Mouse (Mus musculus): Measurements from ENCODE around the gene Gm3072. TPM values are rescaled to one million over a fixed set of nuclear protein-coding genes. Genes with fewer than 3 reads are reported as not detected.
"Not testable (repeated sequence)": the region's sequence is repeated elsewhere in the genome, so short reads cannot be mapped to it uniquely, and the experiment has no call there.

The Gm3072 gene
- polyA plus RNA-seq (2016; fragmentation: Nextera tagmentation; extraction: Ambion mirVana): not detected in 2 replicates

DNA sequence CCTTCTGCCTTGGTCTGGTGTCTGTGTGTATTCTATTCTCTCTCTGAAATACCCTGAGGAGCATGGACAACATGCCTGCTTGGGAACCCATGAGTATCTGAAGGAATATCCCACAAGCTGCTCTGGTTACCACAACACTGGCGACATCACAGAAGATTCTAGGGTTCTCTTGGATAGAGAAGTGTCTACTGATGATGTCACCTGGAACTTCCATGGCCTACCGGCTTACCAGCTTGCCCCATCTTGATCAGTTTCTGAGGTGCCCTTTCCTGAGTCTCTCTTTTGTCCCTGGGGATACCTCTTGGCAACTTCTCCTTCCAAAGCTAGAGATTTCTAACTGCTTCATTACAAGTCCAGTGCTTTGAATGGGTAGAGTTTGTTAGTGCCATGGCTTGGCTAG, at the start of gene Gm3072:
Gene Gm3072, minus strand, starts transcription at position 101 of the 400 bp plus-strand sequence.
- not testable (repeated sequence) for H3K27ac ChIP-seq; DNase-seq (ENCODE audit: low spot score); H3K4me3 ChIP-seq; H3K4me1 ChIP-seq; H3K9me3 ChIP-seq (replicated peaks); H3K36me3 ChIP-seq; H3K27me3 ChIP-seq (ENCODE audit: low read depth, poor library complexity, severe bottlenecking)
- whole genome bisulfite sequencing: 88% methylated on average over 1 of the region's 2 CpGs

DNA sequence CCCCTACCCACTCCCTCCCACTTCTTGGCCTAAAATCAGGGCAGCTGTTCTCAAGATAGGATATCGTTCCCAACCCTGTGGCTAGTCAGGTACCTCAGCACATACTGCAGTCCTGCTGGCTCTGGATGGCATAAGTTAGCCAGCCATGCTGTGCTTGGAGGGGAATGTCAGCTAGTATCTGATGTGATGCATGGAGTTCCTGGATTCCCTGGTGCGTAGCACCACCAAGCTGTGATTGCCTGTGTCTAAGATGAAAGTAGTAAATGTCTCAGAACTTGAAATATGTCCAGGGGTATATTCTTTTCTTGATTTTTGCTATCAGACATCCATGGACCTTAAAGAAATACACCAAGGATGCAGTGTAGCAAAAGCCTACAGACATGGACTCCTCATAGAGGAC, 23.8 kb upstream of the Gm3072 start:
- 87% methylated on average over 2 of the region's 2 CpGs for WGBS
- not testable (repeated sequence) for H3K27me3 ChIP-seq (ENCODE audit: low read depth, poor library complexity, severe bottlenecking); H3K4me1 ChIP-seq; H3K27ac ChIP-seq; H3K36me3 ChIP-seq; DNase-seq (ENCODE audit: low spot score); H3K4me3 ChIP-seq; H3K9me3 ChIP-seq (replicated peaks)

DNA sequence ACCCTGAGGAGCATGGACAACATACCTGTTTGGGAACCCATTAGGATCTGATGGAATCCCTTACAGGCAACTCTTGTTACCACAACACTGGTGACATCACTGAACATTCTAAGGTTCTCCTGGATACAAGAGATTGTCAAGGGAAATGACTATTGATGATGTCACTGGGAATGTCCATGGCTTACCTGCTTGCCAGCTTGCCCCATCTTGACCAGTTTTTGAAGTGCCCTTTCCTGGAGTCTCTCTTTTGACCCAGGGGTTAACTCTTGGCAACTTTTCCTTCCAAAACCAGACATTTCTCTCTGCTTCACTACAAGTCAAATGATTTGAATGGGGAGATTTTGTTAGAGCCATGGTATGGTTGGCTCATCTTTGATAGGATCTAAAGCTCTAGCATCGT, 22.0 kb upstream of the Gm3072 start, which contains the start of gene Gm3676:
Gene Gm3676, minus strand, starts transcription at position 101 of the 400 bp plus-strand sequence.
- not testable (repeated sequence) for H3K27me3 ChIP-seq (ENCODE audit: low read depth, poor library complexity, severe bottlenecking); H3K36me3 ChIP-seq; H3K9me3 ChIP-seq (replicated peaks); H3K27ac ChIP-seq; H3K4me3 ChIP-seq; H3K4me1 ChIP-seq; DNase-seq (ENCODE audit: low spot score)
- no CpG with 5 or more reads among the region's 1 CpGs for WGBS

DNA sequence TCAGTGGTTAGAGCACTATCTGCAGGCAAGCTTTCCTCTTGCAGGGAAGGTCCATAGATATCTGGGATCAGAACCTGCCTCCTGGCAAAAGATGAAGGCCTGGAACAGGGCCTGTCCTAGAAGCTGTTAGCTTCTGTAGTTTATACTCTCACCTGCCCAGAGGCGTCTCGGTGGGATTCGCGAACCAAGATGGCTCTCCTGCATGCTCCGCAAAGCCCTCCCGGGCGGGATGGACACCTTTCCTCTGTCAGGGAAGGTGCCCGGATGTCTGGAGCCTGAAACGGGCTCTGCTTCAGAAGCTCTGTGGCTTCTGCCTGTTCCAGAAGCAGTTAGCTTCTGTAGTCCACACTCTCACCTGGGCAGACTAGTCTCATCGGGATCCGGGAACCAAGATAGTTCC, 5.7 kb upstream of the Gm3072 start:
- DNase-seq (ENCODE audit: low spot score); H3K9me3 ChIP-seq (replicated peaks); H3K36me3 ChIP-seq; H3K27ac ChIP-seq; H3K4me3 ChIP-seq; H3K4me1 ChIP-seq; H3K27me3 ChIP-seq (ENCODE audit: low read depth, poor library complexity, severe bottlenecking): not testable (repeated sequence)
- WGBS: 97% methylated on average over 10 of the region's 11 CpGs

DNA sequence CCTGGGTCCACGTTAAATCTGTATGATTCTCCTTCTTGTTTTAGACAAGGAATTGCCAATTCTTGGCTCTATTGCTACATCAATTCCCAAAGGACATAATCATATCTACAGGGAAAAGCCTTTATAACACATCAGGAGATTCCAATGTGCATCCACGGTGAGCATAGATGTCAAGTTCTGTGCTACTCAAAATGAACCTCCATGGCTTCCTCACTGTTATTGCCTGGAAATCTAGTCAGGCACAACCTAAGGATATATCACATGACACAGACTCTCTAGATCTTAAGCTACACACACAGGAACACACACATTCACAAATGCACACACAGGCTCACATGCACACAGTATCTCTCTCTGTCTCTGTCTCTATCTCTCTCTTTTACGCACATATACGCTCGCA, 1.9 kb downstream of the Gm3072 start:
- not testable (repeated sequence) for DNase-seq (ENCODE audit: low spot score); H3K27ac ChIP-seq; H3K4me3 ChIP-seq; H3K4me1 ChIP-seq; H3K9me3 ChIP-seq (replicated peaks); H3K27me3 ChIP-seq (ENCODE audit: low read depth, poor library complexity, severe bottlenecking); H3K36me3 ChIP-seq
- 98% methylated on average over 5 of the region's 5 CpGs for WGBS

DNA sequence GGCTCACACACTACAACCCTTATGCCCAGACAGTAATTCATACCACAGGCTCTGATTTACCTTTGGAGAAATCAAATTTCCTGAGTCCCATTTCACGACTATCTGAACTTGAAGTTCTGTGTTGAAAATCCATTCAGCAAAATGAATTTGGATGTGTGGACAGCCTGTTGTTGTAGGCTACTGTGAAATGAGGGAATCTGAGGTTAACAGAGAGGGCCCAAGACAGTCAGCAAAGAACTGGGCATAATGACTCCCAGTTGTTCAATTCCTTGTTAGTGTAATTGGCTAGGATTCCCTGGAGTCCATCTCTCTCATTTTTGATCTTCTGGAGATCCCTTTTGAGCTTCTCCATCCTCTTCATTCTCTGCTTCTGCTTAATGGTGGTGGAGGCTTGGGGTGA, 13.7 kb downstream of the Gm3072 start:
- not testable (repeated sequence) for H3K27me3 ChIP-seq (ENCODE audit: low read depth, poor library complexity, severe bottlenecking); H3K27ac ChIP-seq; H3K36me3 ChIP-seq; H3K9me3 ChIP-seq (replicated peaks); H3K4me1 ChIP-seq; DNase-seq (ENCODE audit: low spot score); H3K4me3 ChIP-seq
- 94% methylated on average over 1 of the region's 1 CpGs for WGBS

DNA sequence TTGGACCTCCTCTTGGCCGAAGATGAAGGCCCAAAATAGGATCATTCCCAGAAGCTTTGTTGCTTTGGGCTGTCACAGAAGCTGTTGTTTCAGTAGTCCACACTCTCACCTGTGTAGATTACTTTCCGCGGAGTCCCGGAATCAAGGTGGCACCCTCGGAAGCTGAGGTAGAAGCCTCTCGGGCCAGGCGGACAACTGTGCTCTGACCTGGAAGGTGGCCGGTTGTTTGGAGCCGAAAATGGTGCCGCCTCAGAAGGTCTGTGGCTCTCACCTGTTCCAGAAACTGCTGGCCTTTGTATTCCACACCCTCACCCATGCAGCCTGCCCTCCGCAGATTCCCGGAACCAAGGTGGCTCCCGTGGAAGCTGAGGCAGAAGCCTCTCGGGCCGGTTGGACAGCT, 23.5 kb downstream of the Gm3072 start:
- not testable (repeated sequence) for H3K36me3 ChIP-seq; H3K4me1 ChIP-seq; H3K4me3 ChIP-seq; H3K27me3 ChIP-seq (ENCODE audit: low read depth, poor library complexity, severe bottlenecking); H3K27ac ChIP-seq; DNase-seq (ENCODE audit: low spot score); H3K9me3 ChIP-seq (replicated peaks)
- 96% methylated on average over 15 of the region's 15 CpGs for WGBS

DNA sequence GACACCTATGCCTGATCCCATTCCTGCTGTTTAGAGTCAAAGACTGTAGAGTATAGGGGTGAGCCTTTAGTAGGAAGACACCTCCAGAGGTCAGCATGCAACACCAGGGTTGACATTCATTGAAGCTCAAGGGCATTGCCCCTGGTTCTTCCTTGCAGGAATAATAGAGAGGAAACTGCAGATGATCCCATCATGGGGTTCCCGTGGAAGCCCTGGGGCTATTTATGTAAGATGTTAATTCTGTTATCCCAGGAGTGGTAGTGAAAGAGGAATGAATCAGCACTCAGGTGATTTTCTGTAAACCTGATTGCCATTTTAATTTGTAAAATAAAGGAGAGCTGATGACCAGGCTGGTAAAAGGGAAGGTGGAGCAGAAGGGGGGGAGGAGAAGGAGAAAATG, 38.1 kb downstream of the Gm3072 start:
- not testable (repeated sequence) for H3K4me3 ChIP-seq; H3K9me3 ChIP-seq (replicated peaks); DNase-seq (ENCODE audit: low spot score); H3K4me1 ChIP-seq; H3K27ac ChIP-seq; H3K36me3 ChIP-seq; H3K27me3 ChIP-seq (ENCODE audit: low read depth, poor library complexity, severe bottlenecking)
- WGBS: 76% methylated on average over 1 of the region's 1 CpGs

DNA sequence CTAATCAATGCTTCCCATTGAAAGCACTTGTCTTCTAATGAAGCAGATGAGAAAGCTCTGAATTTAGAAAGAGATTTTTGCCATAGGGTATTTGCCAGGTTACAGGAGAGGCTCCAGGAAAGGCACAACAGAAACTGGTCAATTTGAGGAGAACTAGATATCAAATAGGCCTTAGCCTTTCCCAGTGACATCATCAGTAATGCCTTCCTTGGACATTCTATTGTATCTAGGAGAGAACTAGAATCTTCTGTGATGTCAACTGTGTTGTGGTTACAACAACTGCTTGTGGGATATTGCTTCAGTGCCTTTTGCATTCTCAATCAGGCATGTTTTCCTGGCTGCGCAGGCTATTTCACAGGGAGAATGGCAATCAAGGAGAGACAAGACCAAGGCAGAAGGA, 51.5 kb downstream of the Gm3072 start, which contains the start of gene 1700049E17Rik2:
Gene 1700049E17Rik2, plus strand, starts transcription at position 301 of the 400 bp plus-strand sequence.
- not testable (repeated sequence) for H3K27ac ChIP-seq; H3K4me3 ChIP-seq; H3K9me3 ChIP-seq (replicated peaks); H3K36me3 ChIP-seq; H3K27me3 ChIP-seq (ENCODE audit: low read depth, poor library complexity, severe bottlenecking); DNase-seq (ENCODE audit: low spot score); H3K4me1 ChIP-seq
- WGBS: no CpG with 5 or more reads among the region's 1 CpGs

Other genes starting within 250 kb of the Gm3072 start
- gene Gm7945, start 238.2 kb downstream of the Gm3072 start, polyA plus RNA-seq (2016; fragmentation: Nextera tagmentation; extraction: Ambion mirVana): not detected in 2 replicates
- not detected in 2 replicates for gene Gm6482, start 216.3 kb downstream of the Gm3072 start, polyA plus RNA-seq (2016; fragmentation: Nextera tagmentation; extraction: Ambion mirVana)
- not detected in 2 replicates for gene Gm7954, start 171.1 kb downstream of the Gm3072 start, polyA plus RNA-seq (2016; fragmentation: Nextera tagmentation; extraction: Ambion mirVana)
- gene Gm3486, start 135.1 kb downstream of the Gm3072 start, polyA plus RNA-seq (2016; fragmentation: Nextera tagmentation; extraction: Ambion mirVana): not detected in 2 replicates
- gene Gm7970, start 69.0 kb downstream of the Gm3072 start, polyA plus RNA-seq (2016; fragmentation: Nextera tagmentation; extraction: Ambion mirVana): not detected in 2 replicates
- gene 1700049E17Rik2, start 51.4 kb downstream of the Gm3072 start, polyA plus RNA-seq (2016; fragmentation: Nextera tagmentation; extraction: Ambion mirVana): not detected in 2 replicates
- gene Gm3676, start 21.9 kb upstream of the Gm3072 start, polyA plus RNA-seq (2016; fragmentation: Nextera tagmentation; extraction: Ambion mirVana): not detected in 2 replicates
- gene Gm8068, start 77.3 kb upstream of the Gm3072 start, polyA plus RNA-seq (2016; fragmentation: Nextera tagmentation; extraction: Ambion mirVana): not detected in 2 replicates
- not detected in 2 replicates for gene Gm7929, start 126.0 kb upstream of the Gm3072 start, polyA plus RNA-seq (2016; fragmentation: Nextera tagmentation; extraction: Ambion mirVana)
- gene Gm47189, start 147.8 kb upstream of the Gm3072 start, polyA plus RNA-seq (2016; fragmentation: Nextera tagmentation; extraction: Ambion mirVana): not detected in 2 replicates